Mouse (Mus musculus): ENCODE results near the gene Brwd1. TPM values are rescaled to one million over a fixed set of nuclear protein-coding genes. Genes with fewer than 3 reads are reported as not detected.

The Brwd1 gene
- total RNA-seq (2023): 10 to 100 TPM; 35.8 to 42.3 TPM

DNA sequence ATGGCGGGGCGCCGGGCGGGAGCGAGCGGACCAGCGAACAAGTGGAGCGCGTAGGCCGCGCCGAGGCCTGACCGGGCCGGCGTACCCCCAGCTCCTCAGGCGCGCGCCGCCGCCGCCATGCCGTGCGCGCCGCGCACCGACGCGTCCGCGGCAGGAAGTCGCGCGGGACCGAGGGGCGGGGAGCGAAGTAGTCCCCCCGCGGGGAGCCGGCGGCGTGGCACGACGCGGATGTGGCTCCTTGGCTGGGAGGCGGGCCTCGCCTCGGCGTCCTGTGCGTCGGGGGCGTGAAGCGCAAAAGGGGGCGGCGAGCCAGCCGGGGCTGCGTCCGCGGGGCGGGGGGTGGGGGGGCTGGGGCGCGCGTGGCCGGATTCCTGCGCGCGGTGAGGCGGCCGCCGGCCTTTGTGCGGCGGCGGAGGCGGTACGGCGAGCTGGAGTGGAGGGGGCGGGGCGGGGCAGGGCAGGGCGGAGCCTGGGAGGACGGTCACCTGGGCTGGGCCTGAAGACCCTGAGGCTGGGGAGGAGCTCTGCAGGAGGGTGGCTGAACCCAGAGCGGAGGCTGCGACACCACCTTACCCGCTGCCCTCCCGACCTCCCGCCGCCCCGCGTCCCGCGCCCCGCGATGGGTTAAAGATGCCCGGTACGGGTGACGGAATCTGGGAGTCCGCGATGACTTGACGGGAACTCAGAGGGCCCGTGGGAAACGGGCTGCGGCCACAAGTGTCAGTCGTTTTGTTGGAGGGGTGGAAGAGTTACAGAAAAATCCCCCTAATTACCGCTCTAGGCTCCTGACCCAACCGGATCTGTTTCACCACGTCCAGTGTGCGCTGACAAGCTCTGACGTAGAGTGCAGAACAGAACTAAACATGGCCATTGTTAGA, at the start of gene Brwd1:
Brwd1 (minus strand) TSS at position 226 of the 878 bp plus-strand sequence.

DNA sequence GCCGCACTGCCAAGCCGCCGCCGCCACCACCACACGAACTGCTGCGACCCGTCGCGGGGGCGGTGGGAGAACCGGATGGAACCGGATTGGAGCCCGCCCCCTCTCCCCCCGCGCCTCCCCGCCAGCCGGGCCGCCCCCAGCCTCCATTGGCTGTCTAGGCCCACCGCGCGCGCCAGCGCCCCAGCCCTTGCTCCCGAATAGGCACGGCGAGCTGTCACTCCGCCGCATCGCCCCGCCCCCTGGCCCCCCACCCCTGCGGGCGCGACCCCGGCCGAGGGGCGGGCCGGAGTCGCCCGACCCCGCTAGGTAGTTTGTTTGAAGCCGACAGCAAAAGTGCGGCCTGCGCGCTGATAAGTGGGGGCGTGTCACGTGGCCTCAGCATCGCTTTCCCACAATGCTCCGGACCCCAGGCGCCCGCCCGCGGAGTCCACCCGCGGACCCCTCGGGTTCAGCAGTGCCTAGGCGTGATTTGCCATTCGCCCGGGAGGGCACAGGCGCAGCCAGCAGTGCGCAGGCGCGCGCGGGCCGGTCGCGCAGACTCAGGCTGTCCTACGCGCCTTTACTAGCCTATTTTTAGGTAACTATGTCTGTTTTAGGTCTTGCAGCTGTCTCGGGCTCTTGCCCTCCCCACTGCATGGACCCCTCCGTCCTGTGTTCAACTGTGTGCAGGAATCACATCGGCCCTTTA, 45.5 kb upstream of the Brwd1 start, which contains the start of gene Hmgn1:
Hmgn1 (minus strand) TSS at position 73 of the 688 bp plus-strand sequence.

DNA sequence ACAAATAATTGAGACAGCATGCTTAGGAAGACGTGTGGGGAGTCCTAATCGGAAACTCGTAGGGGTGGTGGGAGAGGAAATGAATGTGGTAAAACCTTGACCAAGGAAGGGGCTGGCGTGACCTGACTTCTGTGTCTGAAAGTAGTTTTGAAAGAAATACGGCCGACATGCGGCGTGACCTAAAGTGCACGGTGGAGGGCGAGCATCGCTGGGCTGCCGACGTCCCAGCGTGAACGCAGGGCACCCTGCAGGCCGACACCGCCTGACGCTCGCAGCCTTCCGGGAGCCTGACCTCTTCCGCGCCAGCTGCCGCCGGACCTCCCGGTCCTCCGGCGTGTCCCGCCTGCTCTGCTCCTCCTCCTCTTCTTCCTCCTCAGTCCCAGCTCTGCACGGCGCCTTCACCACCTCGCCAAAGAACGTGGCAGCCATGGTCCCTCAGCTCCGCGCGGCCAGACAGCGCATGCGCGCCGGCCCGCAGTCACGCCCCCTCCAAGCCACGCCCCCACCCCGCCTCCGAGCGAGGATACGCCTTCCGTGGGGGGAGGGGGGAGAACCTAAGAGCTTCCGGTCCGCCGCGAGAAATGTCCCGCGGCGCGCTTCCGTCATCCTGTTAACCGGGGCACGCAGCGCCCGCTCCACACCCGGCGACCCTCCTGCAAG, 91.7 kb downstream of the Brwd1 start, which contains the start of gene Psmg1:
Psmg1 (minus strand) TSS at position 499 of the 660 bp plus-strand sequence.

Other genes starting within 250 kb of the Brwd1 start
- gene Psmg1, start 91.6 kb downstream of the Brwd1 start, total RNA-seq (2023): 1 to 10 TPM; 8.5 to 9.3 TPM
- gene Hmgn1, start 45.2 kb upstream of the Brwd1 start, total RNA-seq (2023): 10 to 100 TPM; 16.3 to 18.1 TPM
- gene Wrb, start 62.9 kb upstream of the Brwd1 start, total RNA-seq (2023): 1 to 10 TPM; 3.0 TPM
- gene Lca5l, start 109.7 kb upstream of the Brwd1 start, total RNA-seq (2023): not detected
- gene Sh3bgr, start 117.9 kb upstream of the Brwd1 start, total RNA-seq (2023): not detected
- under 1 TPM in 1 of 2 experiments, not detected in 1; 0.29 TPM for gene B3galt5, start 153.3 kb upstream of the Brwd1 start, total RNA-seq (2023)